Comparison of ENCODE assay signal across 9 mouse cellular contexts in the genomic region with DNA sequence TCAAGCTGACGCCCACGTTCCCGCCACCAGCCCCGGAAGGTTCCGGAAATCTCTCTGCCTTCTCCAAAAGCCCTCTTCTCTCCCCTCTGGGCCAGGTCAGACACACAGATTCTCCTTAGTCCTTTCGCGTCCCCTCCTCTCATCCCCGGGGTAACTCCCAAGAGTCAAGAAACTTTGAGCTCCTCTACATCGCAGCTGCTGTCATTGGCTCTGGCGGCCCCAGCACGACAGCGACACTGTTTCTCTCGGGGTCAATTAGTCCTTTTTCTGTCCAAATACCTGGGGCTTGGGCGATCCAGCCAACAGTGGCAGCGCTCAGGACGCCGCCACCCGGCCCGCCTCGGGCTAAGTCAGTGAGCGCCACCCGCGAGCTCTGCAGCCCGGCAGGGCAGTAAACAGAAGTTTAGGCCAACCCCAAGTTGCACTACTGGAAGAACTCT. TPM values are rescaled to one million over a fixed set of nuclear protein-coding genes. Genes with fewer than 3 reads are reported as not detected.
DNase-seq lines count a peak whose midpoint lies in the region; ATAC-seq and TF ChIP-seq lines count a peak whose summit lies in the region.
"Had no signal": no experiment of that assay in that cellular context is flagged by ENCODE, and none has a peak within 500 bp of the region (broad histone marks: within the 10 kb centered on the region; RNA-seq: fewer than 3 reads in every experiment).

No protein-coding gene starts in this region.

- H3K4me1 ChIP-seq in ES-E14 (ENCODE audit: control insufficient read depth in 2 of 2, insufficient read depth in 2 of 2, low read length in 2 of 2, poor library complexity in 1 of 2), result 0 out of 4 replicates have a peak, but pooled peaks cover 0 to 2% of the 10 kb centered on the region in 2 experiments
- H3K4me1 ChIP-seq in brown adipose tissue, adult 24 weeks (ENCODE audit: control insufficient read depth, insufficient read depth, insufficient read length, low read length), result no peaks in the 10 kb centered on the region
- H3K4me1 ChIP-seq in forebrain, embryonic 12.5 days, result peaks cover 24% of the 10 kb centered on the region
- peaks cover 13% of the 10 kb centered on the region for H3K4me1 ChIP-seq in intestine, embryonic 14.5 days (replicated peaks; ENCODE audit: control insufficient read depth, insufficient read depth, low read length)
- peaks cover 37% of the 10 kb centered on the region for H3K4me1 ChIP-seq in limb, embryonic 10.5 days
- H3K4me1 ChIP-seq in midbrain, embryonic 12.5 days, result peaks cover 19% of the 10 kb centered on the region
- no peaks in the 10 kb centered on the region for H3K4me1 ChIP-seq in thymus, adult 2 months (replicated peaks; ENCODE audit: control insufficient read depth, insufficient read depth, low read length)

- no peak overlapping the region for H3K27ac ChIP-seq in ES-E14 (ENCODE audit: insufficient read depth, low read depth, low read length, poor library complexity, severe bottlenecking)
- H3K27ac ChIP-seq in brown adipose tissue, adult 24 weeks (replicated peaks; ENCODE audit: low read depth, low read length), result peak overlapping the region; percentile 63
- H3K27ac ChIP-seq in forebrain, embryonic 12.5 days, result peak overlapping the region; percentile 67
- no peak overlapping the region for H3K27ac ChIP-seq in intestine, embryonic 14.5 days (ENCODE audit: low read depth)
- H3K27ac ChIP-seq in limb, embryonic 10.5 days, result no peak overlapping the region
- H3K27ac ChIP-seq in midbrain, embryonic 12.5 days (replicated peaks), result peak overlapping the region; percentile 83
- H3K27ac ChIP-seq in thymus, adult 2 months (ENCODE audit: control insufficient read depth, insufficient read depth, low read length), result no peak overlapping the region
- H3K27ac ChIP-seq: macrophage had no signal

- TF ChIP-seq POLR2A in thymus, adult 2 months (IDR thresholded peaks at IDR 0.05; ENCODE audit: control insufficient read depth, extremely low read depth, insufficient read depth, low read length, poor library complexity), result no peak

- H3K4me3 ChIP-seq in ES-E14 (ENCODE audit: insufficient read depth in 1 of 2, low read depth in 1 of 2, low read length in 2 of 2, poor library complexity in 1 of 2, severe bottlenecking in 1 of 2), result peak overlapping the region; percentile 4 to 70; a peak in 3 of 4 replicates
- peak overlapping the region; percentile 61 for H3K4me3 ChIP-seq in brown adipose tissue, adult 24 weeks (ENCODE audit: insufficient read depth, low read depth, low read length)
- peak overlapping the region; percentile 63 for H3K4me3 ChIP-seq in forebrain, embryonic 12.5 days (replicated peaks)
- peak overlapping the region; percentile 54 for H3K4me3 ChIP-seq in intestine, embryonic 14.5 days (ENCODE audit: low read depth, low read length)
- peak overlapping the region; percentile 64 for H3K4me3 ChIP-seq in limb, embryonic 10.5 days
- H3K4me3 ChIP-seq in midbrain, embryonic 12.5 days, result peak overlapping the region; percentile 61
- no peak overlapping the region for H3K4me3 ChIP-seq in thymus, adult 2 months (ENCODE audit: control insufficient read depth, insufficient read depth, low read length)

- peaks cover 33% of the 10 kb centered on the region for H3K27me3 ChIP-seq in forebrain, embryonic 12.5 days
- H3K27me3 ChIP-seq in intestine, embryonic 14.5 days (replicated peaks; ENCODE audit: control insufficient read depth, insufficient read depth, low read length), result peaks cover 62% of the 10 kb centered on the region
- H3K27me3 ChIP-seq in limb, embryonic 10.5 days (ENCODE audit: low read depth, poor library complexity, severe bottlenecking), result peaks cover 74% of the 10 kb centered on the region
- peaks cover 12% of the 10 kb centered on the region for H3K27me3 ChIP-seq in midbrain, embryonic 12.5 days
- no peaks in the 10 kb centered on the region; the same call in 1 of the 2 replicates for H3K27me3 ChIP-seq in thymus, adult 2 months (ENCODE audit: control insufficient read depth, insufficient read depth, low read length)

- WGBS in forebrain, embryonic 12.5 days, result under 1% methylated on average over 24 of the region's 24 CpGs
- WGBS in intestine, embryonic 14.5 days, result under 1% methylated on average over 24 of the region's 24 CpGs
- under 1% methylated on average over 24 of the region's 24 CpGs for WGBS in limb, embryonic 10.5 days
- under 1% methylated on average over 24 of the region's 24 CpGs for WGBS in midbrain, embryonic 12.5 days
- 4% methylated on average over 24 of the region's 24 CpGs for WGBS in thymus, adult 2 months

- H3K9ac ChIP-seq in ES-E14 (ENCODE audit: insufficient read depth, low read depth, low read length, poor library complexity, severe bottlenecking), result no peak overlapping the region; the same call in 1 of the 2 replicates
- H3K9ac ChIP-seq in forebrain, embryonic 12.5 days, result peak overlapping the region; percentile 75
- H3K9ac ChIP-seq in intestine, embryonic 14.5 days (ENCODE audit: low read length), result no peak overlapping the region
- peak overlapping the region; percentile 75 for H3K9ac ChIP-seq in midbrain, embryonic 12.5 days (replicated peaks)

- ATAC-seq in forebrain, embryonic 12.5 days (ENCODE audit: low FRiP score), result no peak
- peak; percentile 50; the same call in 1 of the 2 replicates for ATAC-seq in intestine, embryonic 14.5 days (replicated peaks; ENCODE audit: low FRiP score, low TSS enrichment, low read depth)
- no peak for ATAC-seq in midbrain, embryonic 12.5 days (ENCODE audit: low FRiP score, low read depth)

- peak; percentile 21 for DNase-seq in ES-E14 (ENCODE audit: low read depth, low spot score)
- DNase-seq in intestine, embryonic 14.5 days (ENCODE audit: low spot score), result peak; percentile 71
- peak; percentile 61 for DNase-seq in limb, embryonic 10.5 days (ENCODE audit: low spot score)
- DNase-seq in yolk sac, embryonic 10.5 days (ENCODE audit: low spot score), result peak; percentile 16
- no peak for DNase-seq in thymus, adult 2 months

- H3K36me3 ChIP-seq in ES-E14 (ENCODE audit: control insufficient read depth, insufficient read depth, low read length, poor library complexity, severe bottlenecking), result no peaks in the 10 kb centered on the region
- no peaks in the 10 kb centered on the region for H3K36me3 ChIP-seq in forebrain, embryonic 12.5 days (replicated peaks)
- no peaks in the 10 kb centered on the region for H3K36me3 ChIP-seq in intestine, embryonic 14.5 days (ENCODE audit: control insufficient read depth, insufficient read depth, low read length)
- no peaks in the 10 kb centered on the region for H3K36me3 ChIP-seq in limb, embryonic 10.5 days
- no peaks in the 10 kb centered on the region for H3K36me3 ChIP-seq in midbrain, embryonic 12.5 days
- H3K36me3 ChIP-seq in thymus, adult 2 months (ENCODE audit: control insufficient read depth, insufficient read depth, low read length), result no peaks in the 10 kb centered on the region

- H3K4me2 ChIP-seq in forebrain, embryonic 12.5 days, result peak overlapping the region; percentile 97
- peak overlapping the region; percentile 100 for H3K4me2 ChIP-seq in intestine, embryonic 14.5 days (ENCODE audit: low read length)
- peak overlapping the region; percentile 90 for H3K4me2 ChIP-seq in midbrain, embryonic 12.5 days (replicated peaks)

- no peak for TF ChIP-seq CTCF in thymus, adult 2 months (IDR thresholded peaks at IDR 0.05; ENCODE audit: borderline replicate concordance, control insufficient read depth, extremely low read depth, insufficient read depth, low read length, poor library complexity)

- in situ Hi-C loops in ES-E14 (cut with MboI; ENCODE audit: low sequenced_read_pairs in 2 of 2, unreplicated experiment in 2 of 2), result no loop called here

- H3K9me3 ChIP-seq in ES-E14 (ENCODE audit: control insufficient read depth, insufficient read depth, low read depth, low read length), result no peaks in the 10 kb centered on the region
- no peaks in the 10 kb centered on the region for H3K9me3 ChIP-seq in forebrain, embryonic 12.5 days
- H3K9me3 ChIP-seq in intestine, embryonic 14.5 days (ENCODE audit: control insufficient read depth, low read length), result no peaks in the 10 kb centered on the region
- no peaks in the 10 kb centered on the region for H3K9me3 ChIP-seq in limb, embryonic 10.5 days (replicated peaks)
- H3K9me3 ChIP-seq in midbrain, embryonic 12.5 days, result no peaks in the 10 kb centered on the region

TF ChIP-seq in ES-E14, 5 proteins besides CTCF, POLR2A, EP300 and RAD21:
- TF ChIP-seq ZNF384 (IDR thresholded peaks at IDR 0.05; ENCODE audit: low read depth, low read length) (no peak), MAFK (IDR thresholded peaks at IDR 0.05; ENCODE audit: insufficient read depth, low read depth, low read length) (no peak), ZC3H11A (IDR thresholded peaks at IDR 0.05; ENCODE audit: borderline replicate concordance, low read depth, low read length) (no peak), CHD2 (IDR thresholded peaks at IDR 0.05; ENCODE audit: low read depth, low read length) (no peak), HCFC1 (IDR thresholded peaks at IDR 0.05; ENCODE audit: borderline replicate concordance, insufficient read depth, low read length) (no peak)

RNA-seq across cellular contexts. Expression of gene Erbb4, which starts 1.5 kb away (rescaled TPM):
- under 0.01 TPM in 1 of 2 replicates, not detected in the other for total RNA-seq in ES-E14 (2012; rRNA removed)
- polyA plus RNA-seq in brown adipose tissue, adult 24 weeks (2012; ENCODE audit: insufficient read depth, insufficient read length, missing spikeins), result 2.4 and 2.6 TPM in 2 replicates
- polyA plus RNA-seq in forebrain, embryonic 12.5 days (2016; fragmentation: Nextera tagmentation; extraction: Ambion mirVana), result 7.9 and 8.6 TPM in 2 replicates
- 0.08 TPM in 1 of 2 replicates, not detected in the other for polyA plus RNA-seq in intestine, embryonic 14.5 days (2014; fragmentation: Nextera tagmentation; extraction: Ambion mirVana)
- polyA plus RNA-seq in limb, embryonic 10.5 days (2016; fragmentation: Nextera tagmentation; extraction: Ambion mirVana), result 0.16 TPM in 1 of 2 replicates, not detected in the other
- polyA plus RNA-seq in midbrain, embryonic 12.5 days (2016; fragmentation: Nextera tagmentation; extraction: Ambion mirVana), result 11.1 and 14.0 TPM in 2 replicates
- 0.09 TPM in 1 of 2 replicates, not detected in the other for polyA plus RNA-seq in thymus, adult 2 months (2012; rRNA removed)
- polyA plus RNA-seq: macrophage had no signal

Comparison
In these comparisons a context has a peak if more than half of its experiments do, and no peak if none do; other contexts are left out.
1. H3K27ac ChIP-seq: peak in brown adipose tissue, adult 24 weeks (single experiment), forebrain, embryonic 12.5 days (single experiment) and midbrain, embryonic 12.5 days (single experiment); none in ES-E14 (single experiment), intestine, embryonic 14.5 days (single experiment), limb, embryonic 10.5 days (single experiment) and thymus, adult 2 months (single experiment).
2. H3K9ac ChIP-seq: peak in forebrain, embryonic 12.5 days (single experiment) and midbrain, embryonic 12.5 days (single experiment); none in ES-E14 (single experiment) and intestine, embryonic 14.5 days (single experiment).
3. Peak in every context shown above with its lines, with median percentiles within 50 percentile points of each other: H3K4me2 ChIP-seq.